Mouse (Mus musculus) lung, postnatal 0 days (tissue): Measurements from ENCODE around the gene Gm7233. TPM values are rescaled to one million over a fixed set of nuclear protein-coding genes. Genes with fewer than 3 reads are reported as not detected.
"Not testable (repeated sequence)": the region's sequence is repeated elsewhere in the genome, so short reads cannot be mapped to it uniquely, and the experiment has no call there.

Experiments
- ATAC-seq: fragments of 200-750 bp; cut with Nextera tagmentation; 2 replicates; pipeline ENCODE4 v1.8.0; 2017; ENCODE audit warnings: moderate library complexity
- DNase-seq: peaks from one replicate; pipeline ENCODE4 v3.0.0-alpha.2; 2016; ENCODE audit warnings: low spot score
- H3K27ac ChIP-seq: fragments of 300-500 bp; sonication (generic); 2 replicates; pipeline ENCODE4 v1.5.1; 2014; ENCODE audit warnings: antibody characterized with exemption, mild to moderate bottlenecking, low read length, mixed read lengths
- H3K27me3 ChIP-seq: fragments of 300-500 bp; sonication (generic); replicated peaks from 2 replicates; pipeline ENCODE4 v1.6.1; 2014; ENCODE audit warnings: low read length, mixed read lengths; ENCODE audit not compliant: insufficient read depth
- H3K36me3 ChIP-seq: fragments of 300-500 bp; sonication (generic); 2 replicates; pipeline ENCODE4 v1.6.1; 2014; ENCODE audit warnings: low read length, mixed read lengths; ENCODE audit not compliant: insufficient read depth
- H3K4me1 ChIP-seq: fragments of 300-500 bp; sonication (generic); 2 replicates; pipeline ENCODE4 v1.6.1; 2014; ENCODE audit warnings: antibody characterized with exemption, low read depth, low read length, mixed read lengths; ENCODE audit not compliant: insufficient read depth
- H3K4me2 ChIP-seq: fragments of 300-500 bp; sonication (generic); replicated peaks from 2 replicates; pipeline ENCODE4 v1.6.1; 2014; ENCODE audit warnings: low read depth, mild to moderate bottlenecking, low read length, moderate library complexity, mixed read lengths
- H3K4me3 ChIP-seq: fragments of 300-500 bp; sonication (generic); 2 replicates; pipeline ENCODE4 v1.5.1; 2014; ENCODE audit warnings: low read depth, low read length
- H3K9ac ChIP-seq: fragments of 300-500 bp; sonication (generic); replicated peaks from 2 replicates; pipeline ENCODE4 v1.6.1; 2014; ENCODE audit warnings: low read depth, mild to moderate bottlenecking
- H3K9me3 ChIP-seq: fragments of 300-500 bp; sonication (generic); 2 replicates; pipeline ENCODE4 v1.6.1; 2016; ENCODE audit warnings: low read length, mixed read lengths
- WGBS: fragments of 180-500 bp; shearing (Covaris S2); extraction: QIAGEN DNeasy Blood & Tissue Kit; methylation state at CpG from one replicate; pipeline ENCODE4 v1.1.7; 2014; 5-methylcytosine and 5-hydroxymethylcytosine counted together
- polyA plus RNA-seq: library from polyadenylated mRNA; unstranded; fragments of >200 nt; fragmentation: Nextera tagmentation; extraction: Ambion mirVana; gene quantifications from 2 replicates; pipeline ENCODE4 v1.2.1, GENCODE M21; 2015

Gene Gm7233
- polyA plus RNA-seq = not detected in 2 replicates

GRCm38 (mm10) chr14:43179567-43179966 is at the start of gene Gm7233:
Gm7233 (plus strand) TSS chr14:43179867.
- not testable (repeated sequence) for H3K9me3 ChIP-seq, ATAC-seq, H3K36me3 ChIP-seq, H3K27me3 ChIP-seq, DNase-seq, H3K4me3 ChIP-seq, H3K9ac ChIP-seq, H3K4me1 ChIP-seq, H3K4me2 ChIP-seq, H3K27ac ChIP-seq
- WGBS = 65% methylated on average over 4 of the region's 5 CpGs

GRCm38 (mm10) chr14:43167189-43167588 is 12.5 kb upstream of the Gm7233 start:
- WGBS = 44% methylated on average over 4 of the region's 4 CpGs
- H3K9ac ChIP-seq, DNase-seq, H3K9me3 ChIP-seq, H3K27me3 ChIP-seq, H3K4me1 ChIP-seq, H3K4me2 ChIP-seq, H3K27ac ChIP-seq, H3K4me3 ChIP-seq, H3K36me3 ChIP-seq, ATAC-seq: not testable (repeated sequence)

- WGBS = no CpG with 5 or more reads among the region's 10 CpGs
- H3K9ac ChIP-seq, H3K4me2 ChIP-seq, H3K36me3 ChIP-seq, H3K4me3 ChIP-seq, DNase-seq, H3K4me1 ChIP-seq, H3K27ac ChIP-seq, H3K27me3 ChIP-seq, H3K9me3 ChIP-seq, ATAC-seq: not testable (repeated sequence)
Measured at GRCm38 (mm10) chr14:43167942-43168341, 11.7 kb upstream of the Gm7233 start.

- not testable (repeated sequence) for H3K4me3 ChIP-seq, ATAC-seq, H3K27ac ChIP-seq, H3K9ac ChIP-seq, H3K36me3 ChIP-seq, H3K4me1 ChIP-seq, H3K27me3 ChIP-seq, H3K4me2 ChIP-seq, DNase-seq, H3K9me3 ChIP-seq
- WGBS = 17% methylated on average over 1 of the region's 10 CpGs
Measured at GRCm38 (mm10) chr14:43168573-43169170, 11.0 kb upstream of the Gm7233 start.

- H3K27me3 ChIP-seq, H3K9me3 ChIP-seq, H3K9ac ChIP-seq, H3K36me3 ChIP-seq, DNase-seq, H3K27ac ChIP-seq, H3K4me2 ChIP-seq, ATAC-seq, H3K4me1 ChIP-seq, H3K4me3 ChIP-seq: not testable (repeated sequence)
- 90% methylated on average over 2 of the region's 4 CpGs for WGBS
Measured at GRCm38 (mm10) chr14:43235204-43235603, 55.5 kb downstream of the Gm7233 start, which contains the start of gene Gm8122. Gm8122 (minus strand) TSS chr14:43235304.

Other genes starting within 250 kb of the Gm7233 start
- gene Gm8082, start 186.2 kb upstream of the Gm7233 start, polyA plus RNA-seq = not detected in 2 replicates
- gene Gm10376, start 164.2 kb upstream of the Gm7233 start, polyA plus RNA-seq = not detected in 2 replicates
- gene Gm8094, start 103.2 kb upstream of the Gm7233 start, polyA plus RNA-seq = not detected in 2 replicates
- gene Gm8104, start 79.3 kb upstream of the Gm7233 start, polyA plus RNA-seq = not detected in 2 replicates
- not detected in 2 replicates for gene Gm8122, start 55.4 kb downstream of the Gm7233 start, polyA plus RNA-seq
- gene Gm8126, start 78.8 kb downstream of the Gm7233 start, polyA plus RNA-seq = not detected in 2 replicates
- not detected in 2 replicates for gene Gm9732, start 95.2 kb downstream of the Gm7233 start, polyA plus RNA-seq
- not detected in 2 replicates for gene Gm8127, start 114.0 kb downstream of the Gm7233 start, polyA plus RNA-seq
- gene 1700001F09Rik, start 167.9 kb downstream of the Gm7233 start, polyA plus RNA-seq = not detected in 2 replicates
- not detected in 2 replicates for gene Gm8138, start 236.5 kb downstream of the Gm7233 start, polyA plus RNA-seq